Mouse (Mus musculus) heart, postnatal 0 days (tissue): ENCODE results near the gene Xk.

Experiments used
- CTCF ChIP-seq: IDR thresholded peaks from 2 replicates; pipeline ENCODE4 v1.5.1; 2016; ENCODE audit warnings: antibody characterized with exemption, control low read depth, low read depth
- EP300 ChIP-seq: IDR thresholded peaks from 2 replicates; pipeline ENCODE4 v1.6.1; 2016; ENCODE audit warnings: antibody characterized with exemption, low read depth

GRCm38 (mm10) chrX:9259267-9259666, 13.3 kb upstream of the Xk start:
- no peak for TF ChIP-seq CTCF
- no peak for TF ChIP-seq EP300
